Mouse (Mus musculus) limb, embryonic 11.5 days (tissue): ENCODE results near the gene Rapgef6. TPM values are rescaled to one million over a fixed set of nuclear protein-coding genes. Genes with fewer than 3 reads are reported as not detected.

Source experiments
- ATAC-seq: fragments of 200-750 bp; cut with Nextera tagmentation; 2 replicates; pipeline ENCODE4 v1.8.0; 2017; ENCODE audit warnings: low read depth; ENCODE audit not compliant: insufficient number of reproducible peaks, low FRiP score, low TSS enrichment
- DNase-seq: peaks from one replicate; pipeline ENCODE4 v3.0.0-alpha.2; 2015; ENCODE audit warnings: low spot score
- H3K27ac ChIP-seq: fragments of 300-500 bp; sonication (generic); replicated peaks from 2 replicates; pipeline ENCODE4 v1.5.1; 2014; ENCODE audit warnings: low read depth, mild to moderate bottlenecking, low read length
- H3K27me3 ChIP-seq: fragments of 300-500 bp; sonication (generic); 2 replicates; pipeline ENCODE4 v1.6.1; 2014; ENCODE audit warnings: mild to moderate bottlenecking, low read length, mixed read lengths; ENCODE audit not compliant: control insufficient read depth, insufficient read depth
- H3K36me3 ChIP-seq: fragments of 300-500 bp; sonication (generic); 2 replicates; pipeline ENCODE4 v1.6.1; 2014; ENCODE audit warnings: mild to moderate bottlenecking, low read length, moderate library complexity, mixed read lengths; ENCODE audit not compliant: control insufficient read depth, insufficient read depth
- H3K4me1 ChIP-seq: fragments of 300-500 bp; sonication (generic); 2 replicates; pipeline ENCODE4 v1.6.1; 2014; ENCODE audit warnings: low read length, mixed read lengths; ENCODE audit not compliant: control insufficient read depth, insufficient read depth
- H3K4me2 ChIP-seq: fragments of 300-500 bp; sonication (generic); 2 replicates; pipeline ENCODE4 v1.6.1; 2014; ENCODE audit warnings: low read depth, mild to moderate bottlenecking, moderate library complexity; ENCODE audit not compliant: severe bottlenecking
- H3K4me3 ChIP-seq: fragments of 300-500 bp; sonication (generic); 2 replicates; pipeline ENCODE4 v1.5.1; 2014; ENCODE audit warnings: low read depth, low read length
- H3K9ac ChIP-seq: fragments of 300-500 bp; sonication (generic); 2 replicates; pipeline ENCODE4 v1.6.1; 2014; ENCODE audit warnings: mild to moderate bottlenecking, low read length
- H3K9me3 ChIP-seq: fragments of 300-500 bp; sonication (generic); 2 replicates; pipeline ENCODE4 v1.6.1; 2016; ENCODE audit warnings: low read length; ENCODE audit not compliant: control insufficient read depth
- WGBS: fragments of 180-500 bp; shearing (Covaris S2); extraction: QIAGEN DNeasy Blood & Tissue Kit; methylation state at CpG from one replicate; pipeline ENCODE4 v1.1.7; 2014; 5-methylcytosine and 5-hydroxymethylcytosine counted together
- polyA plus RNA-seq: library from polyadenylated mRNA; unstranded; fragments of >200 nt; fragmentation: Nextera tagmentation; extraction: Ambion mirVana; gene quantifications from 2 replicates; pipeline ENCODE4 v1.2.1, GENCODE M21; 2014

Gene Rapgef6
- polyA plus RNA-seq, 1 experiment from 2014 or later: 29.1 TPM

DNA sequence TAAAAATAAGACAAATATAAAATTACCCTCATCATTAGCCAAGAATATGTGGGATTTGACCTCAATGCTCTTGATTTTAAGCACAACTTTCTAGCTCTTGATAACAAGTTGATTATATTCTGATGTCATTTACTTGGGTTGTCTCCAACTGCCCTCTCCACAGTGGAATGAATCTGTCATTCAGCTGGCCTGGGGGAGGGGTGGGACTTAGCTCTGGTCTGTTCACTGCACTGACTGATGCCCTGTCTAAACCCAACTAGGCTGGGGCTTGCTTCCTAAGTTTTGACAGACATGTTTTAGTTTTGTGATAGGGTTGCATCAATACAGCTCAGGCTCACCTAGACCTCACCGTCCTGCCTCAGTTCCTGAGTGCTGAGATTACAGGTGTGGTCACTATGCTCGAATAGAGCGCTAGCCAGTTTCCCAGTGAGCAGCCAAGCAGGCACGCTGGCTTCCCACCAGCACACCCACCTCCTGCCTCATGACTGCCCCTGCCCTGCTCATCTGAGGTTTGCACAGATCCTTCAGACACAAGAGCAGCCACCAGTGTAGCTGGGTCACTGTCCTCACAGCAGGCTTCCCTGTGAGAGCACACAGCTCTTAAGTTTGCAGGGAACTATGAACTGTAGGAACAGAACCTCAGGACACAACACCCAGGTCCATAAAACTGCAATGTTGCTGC lies 201.8 kb downstream of the Rapgef6 start:
- H3K9ac ChIP-seq: no peak overlapping the region
- H3K4me1 ChIP-seq: no peaks in the 10 kb centered on the region
- no peaks in the 10 kb centered on the region for H3K9me3 ChIP-seq
- WGBS: 97% methylated on average over 4 of the region's 4 CpGs
- ATAC-seq: no peak
- no peak for DNase-seq
- H3K36me3 ChIP-seq: peaks cover 9% of the 10 kb centered on the region; the same call in 1 of the 2 replicates
- no peak overlapping the region for H3K27ac ChIP-seq
- no peaks in the 10 kb centered on the region for H3K27me3 ChIP-seq
- no peak overlapping the region for H3K4me2 ChIP-seq
- H3K4me3 ChIP-seq: no peak overlapping the region

DNA sequence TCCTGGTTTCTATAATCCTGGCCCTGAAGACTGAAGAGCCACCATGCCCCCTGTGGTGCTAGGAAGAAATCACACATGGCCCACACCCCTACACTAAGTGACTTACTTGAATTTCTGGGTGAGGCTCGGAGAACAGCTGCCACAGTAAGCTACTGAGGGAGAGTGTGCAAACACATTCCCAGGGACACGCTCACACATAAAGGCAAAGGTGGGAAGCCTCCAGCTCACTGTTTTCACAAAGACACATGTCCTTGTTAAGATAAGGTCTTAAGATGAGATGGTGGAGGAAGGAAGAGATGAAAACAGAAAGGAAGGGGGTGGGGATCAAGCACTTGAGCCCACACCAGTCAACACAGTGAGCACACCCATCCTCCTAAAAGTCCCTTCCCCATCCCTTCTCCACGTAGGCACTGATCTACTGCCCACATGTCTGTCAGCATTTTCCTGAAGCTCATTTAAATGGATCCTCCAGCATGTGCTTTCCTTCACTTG lies 204.0 kb downstream of the Rapgef6 start:
- no peak overlapping the region for H3K4me2 ChIP-seq
- no peak for DNase-seq
- WGBS: 93% methylated on average over 3 of the region's 3 CpGs
- H3K36me3 ChIP-seq: peaks cover 6% of the 10 kb centered on the region; the same call in 1 of the 2 replicates
- no peaks in the 10 kb centered on the region for H3K27me3 ChIP-seq
- no peak overlapping the region for H3K27ac ChIP-seq
- H3K4me3 ChIP-seq: no peak overlapping the region
- H3K9ac ChIP-seq: no peak overlapping the region
- H3K4me1 ChIP-seq: no peaks in the 10 kb centered on the region
- no peak for ATAC-seq
- H3K9me3 ChIP-seq: no peaks in the 10 kb centered on the region

DNA sequence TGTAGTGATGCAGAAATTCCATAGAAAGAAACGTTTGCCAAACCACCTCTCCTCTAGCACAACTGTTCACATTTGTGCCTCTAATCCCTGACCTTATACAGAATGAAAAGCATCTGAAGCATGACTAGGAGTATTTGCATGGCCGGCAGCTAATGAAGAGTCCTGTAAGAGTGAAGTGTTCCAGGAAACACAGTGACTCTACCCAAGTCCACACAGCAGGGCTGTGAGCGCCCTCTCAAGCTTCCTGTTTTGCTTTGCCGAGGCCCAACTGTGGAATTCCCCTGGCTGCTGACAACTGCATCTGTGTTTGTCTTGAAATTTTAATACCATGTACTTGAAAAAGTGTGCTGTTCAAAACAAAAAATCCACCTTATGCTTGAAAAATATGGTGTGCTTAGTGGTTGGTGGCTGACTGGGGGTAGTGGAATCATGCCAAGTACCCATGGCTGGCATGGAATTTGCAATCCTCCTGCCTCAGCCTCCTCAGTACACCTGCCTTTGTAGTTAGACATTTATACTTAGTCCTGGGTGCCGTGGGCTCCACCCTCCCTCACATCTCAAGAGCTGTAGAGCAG lies 204.8 kb downstream of the Rapgef6 start:
- WGBS: 86% methylated on average over 5 of the region's 5 CpGs

DNA sequence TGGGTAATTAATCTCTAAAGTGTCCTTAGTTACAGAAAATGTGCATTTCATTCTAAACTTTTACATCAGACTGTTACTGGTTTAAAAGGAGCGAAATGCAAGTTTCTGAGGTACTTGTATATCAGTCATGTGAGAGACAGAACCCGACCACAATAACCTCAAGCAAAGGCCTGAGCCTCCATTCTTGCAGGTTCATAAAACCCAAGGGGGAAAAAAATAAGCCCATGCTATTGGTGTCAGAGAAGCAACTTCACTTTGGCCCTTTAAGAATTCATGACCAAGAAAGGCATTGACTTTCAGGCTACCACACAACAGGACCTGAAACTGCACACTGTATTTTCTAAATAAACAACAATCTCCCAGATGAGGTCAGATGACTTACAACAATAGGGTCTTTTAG lies 205.7 kb downstream of the Rapgef6 start:
- no peak overlapping the region for H3K4me3 ChIP-seq
- no peak overlapping the region for H3K27ac ChIP-seq
- no peak for ATAC-seq
- H3K4me2 ChIP-seq: no peak overlapping the region
- H3K27me3 ChIP-seq: no peaks in the 10 kb centered on the region
- H3K9me3 ChIP-seq: no peaks in the 10 kb centered on the region
- no peak overlapping the region for H3K9ac ChIP-seq
- peaks cover 2% of the 10 kb centered on the region; the same call in 1 of the 2 replicates for H3K36me3 ChIP-seq
- 92% methylated on average over 2 of the region's 2 CpGs for WGBS
- no peaks in the 10 kb centered on the region for H3K4me1 ChIP-seq
- DNase-seq: no peak

More for the DNA sequence above, 204.8 kb downstream of the Rapgef6 start:
- no peak overlapping the region for H3K4me3 ChIP-seq
- no peaks in the 10 kb centered on the region for H3K4me1 ChIP-seq
- ATAC-seq (no peak), DNase-seq (no peak)
- H3K9me3 ChIP-seq: no peaks in the 10 kb centered on the region
- no peak overlapping the region for H3K4me2 ChIP-seq
- H3K9ac ChIP-seq: no peak overlapping the region
- peaks cover 4% of the 10 kb centered on the region; the same call in 1 of the 2 replicates for H3K36me3 ChIP-seq
- no peaks in the 10 kb centered on the region for H3K27me3 ChIP-seq
- H3K27ac ChIP-seq: no peak overlapping the region

DNA sequence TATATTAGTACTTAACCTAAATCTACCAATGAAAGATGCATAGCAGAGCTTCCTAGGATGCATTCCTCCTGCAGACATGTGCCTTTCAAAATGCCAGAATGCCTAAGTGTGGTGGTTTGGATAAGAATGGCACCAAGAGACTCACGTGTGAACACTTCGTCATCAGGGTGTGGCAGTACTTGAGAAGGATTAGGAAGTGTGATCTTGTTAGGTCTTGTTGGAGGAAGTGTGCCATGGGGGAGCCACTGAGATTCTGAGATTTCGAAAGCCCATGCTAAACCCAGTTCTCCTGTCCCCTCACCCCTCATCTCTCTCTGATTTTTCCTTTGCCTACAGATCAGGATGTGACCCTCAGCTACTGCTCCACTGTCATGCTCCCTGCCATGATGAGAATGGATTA lies 206.7 kb downstream of the Rapgef6 start:
- no peak overlapping the region for H3K4me2 ChIP-seq
- H3K27me3 ChIP-seq: no peaks in the 10 kb centered on the region
- WGBS: 90% methylated on average over 3 of the region's 3 CpGs
- no peaks in the 10 kb centered on the region for H3K9me3 ChIP-seq
- H3K4me3 ChIP-seq: no peak overlapping the region
- H3K9ac ChIP-seq: no peak overlapping the region
- H3K4me1 ChIP-seq: no peaks in the 10 kb centered on the region
- ATAC-seq (no peak), DNase-seq (no peak)
- no peak overlapping the region for H3K27ac ChIP-seq
- H3K36me3 ChIP-seq: peaks cover 2% of the 10 kb centered on the region; the same call in 1 of the 2 replicates

DNA sequence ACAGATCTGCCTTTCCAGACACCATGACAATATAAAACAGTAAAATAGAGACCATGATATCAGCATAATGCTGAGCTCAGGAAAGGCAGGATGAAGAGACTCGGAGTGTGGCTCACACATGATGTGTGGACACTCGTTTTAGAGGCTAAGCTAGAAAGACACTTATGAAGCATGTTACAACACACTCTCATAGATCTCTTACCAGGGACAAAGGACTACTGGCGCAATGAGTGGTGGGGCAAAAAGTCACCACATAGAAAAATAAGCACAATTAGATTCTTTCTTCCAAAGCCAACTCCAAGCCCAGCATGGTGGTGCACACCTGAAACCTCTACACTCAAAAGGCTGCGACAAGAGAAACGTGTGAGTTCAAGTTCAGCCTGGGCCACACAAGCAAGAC lies 208.3 kb downstream of the Rapgef6 start:
- Histone ChIP-seq H3K4me2 (no peak overlapping the region), H3K36me3 (peaks cover 2% of the 10 kb centered on the region; the same call in 1 of the 2 replicates), H3K27ac (no peak overlapping the region), H3K9me3 (no peaks in the 10 kb centered on the region), H3K4me3 (no peak overlapping the region), H3K27me3 (no peaks in the 10 kb centered on the region), H3K4me1 (no peaks in the 10 kb centered on the region), H3K9ac (no peak overlapping the region)
- 91% methylated on average over 5 of the region's 5 CpGs for WGBS
- ATAC-seq: no peak
- DNase-seq: no peak

DNA sequence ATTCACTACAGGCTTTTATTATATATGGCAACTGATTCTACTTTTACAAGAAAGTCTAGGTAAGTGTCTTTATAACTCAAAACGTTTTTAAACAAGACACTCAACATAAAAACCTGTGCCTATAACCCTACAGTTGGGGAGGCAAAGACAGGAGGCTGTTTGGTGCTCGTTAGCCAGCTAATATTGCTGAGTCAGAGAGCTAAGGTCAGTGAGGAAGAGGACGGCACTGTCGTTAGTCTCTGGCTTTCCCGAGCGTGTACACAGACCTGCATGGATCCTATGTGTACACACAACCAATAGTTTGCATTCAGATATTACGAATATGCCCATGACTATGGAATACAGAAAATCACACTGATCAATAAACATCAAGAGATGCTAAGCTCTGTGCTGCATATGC lies 208.7 kb downstream of the Rapgef6 start:
- DNase-seq (no peak), ATAC-seq (no peak)
- no peaks in the 10 kb centered on the region for H3K27me3 ChIP-seq
- peaks cover 2% of the 10 kb centered on the region; the same call in 1 of the 2 replicates for H3K36me3 ChIP-seq
- H3K9me3 ChIP-seq: no peaks in the 10 kb centered on the region
- H3K27ac ChIP-seq: no peak overlapping the region
- no peak overlapping the region for H3K4me2 ChIP-seq
- 75% methylated on average over 7 of the region's 7 CpGs for WGBS
- no peak overlapping the region for H3K4me3 ChIP-seq
- no peaks in the 10 kb centered on the region for H3K4me1 ChIP-seq
- no peak overlapping the region for H3K9ac ChIP-seq

DNA sequence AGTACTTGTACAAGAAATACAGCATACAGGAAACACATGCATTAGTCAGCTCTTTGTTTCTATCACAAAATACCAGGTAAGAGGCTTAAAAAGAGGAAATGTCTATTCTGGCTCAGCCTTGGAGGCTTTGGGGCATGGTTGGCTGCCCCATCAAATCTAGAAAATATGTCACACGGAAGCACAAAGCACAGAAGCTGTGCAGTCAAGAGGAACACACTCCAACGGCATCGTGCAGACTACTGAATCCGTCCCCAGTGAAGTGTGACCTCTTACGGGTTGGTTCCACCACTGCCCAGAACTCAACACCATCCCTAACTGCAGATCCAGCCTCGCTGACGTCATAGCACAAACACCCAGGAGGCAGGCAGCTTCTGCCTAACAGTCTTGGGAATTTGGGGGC lies 210.9 kb downstream of the Rapgef6 start:
- Histone ChIP-seq H3K9ac (no peak overlapping the region), H3K4me2 (no peak overlapping the region), H3K4me3 (no peak overlapping the region), H3K36me3 (peaks cover 4% of the 10 kb centered on the region; the same call in 1 of the 2 replicates), H3K27ac (no peak overlapping the region), H3K27me3 (no peaks in the 10 kb centered on the region), H3K9me3 (no peaks in the 10 kb centered on the region), H3K4me1 (no peaks in the 10 kb centered on the region)
- DNase-seq (no peak), ATAC-seq (no peak)
- WGBS: 87% methylated on average over 7 of the region's 7 CpGs
